Mouse (Mus musculus): ENCODE data around the gene Teddm3.
"Not testable (repeated sequence)": the region's sequence is repeated elsewhere in the genome, so short reads cannot be mapped to it uniquely, and the experiment has no call there.

DNA sequence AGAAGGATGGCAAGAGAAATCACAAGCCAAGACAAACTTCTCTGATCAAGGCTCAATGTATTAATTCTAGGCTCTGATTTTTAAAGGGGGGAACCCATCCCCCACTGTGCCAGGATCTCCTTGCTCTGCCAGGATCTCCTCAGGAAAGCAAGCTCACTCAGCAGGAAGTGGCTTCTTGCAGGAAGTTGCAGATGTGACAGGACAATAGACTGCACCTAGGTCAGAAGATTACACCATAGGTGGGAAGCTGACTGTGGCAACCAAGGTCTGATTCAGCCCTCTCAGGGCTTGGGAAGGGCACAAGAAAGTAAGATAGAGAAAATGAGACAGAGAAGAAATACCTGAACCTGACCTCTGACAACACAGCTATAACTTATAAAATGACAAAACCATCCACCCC, 2.5 kb upstream of the Teddm3 start:
- TF ChIP-seq POLR2A (IDR thresholded peaks at IDR 0.05; ENCODE audit: control insufficient read depth, extremely low read depth, insufficient read depth, low read length, poor library complexity); CTCF (IDR thresholded peaks at IDR 0.05; ENCODE audit: borderline replicate concordance, control insufficient read depth, extremely low read depth, insufficient read depth, low read length, poor library complexity): not testable (repeated sequence)
